Mouse (Mus musculus) kidney, adult 10 weeks (tissue): Measurements from ENCODE around the gene Mkrn3. TPM values are rescaled to one million over a fixed set of nuclear protein-coding genes. Genes with fewer than 3 reads are reported as not detected.

Experiments
- polyA plus RNA-seq: library from polyadenylated mRNA; stranded (reverse); fragments of 350-450 nt; fragmentation: Illumina TruSeq; extraction: RNeasy Lipid Tissue Mini Kit (QIAGEN cat#74804); gene quantifications from one replicate; pipeline ENCODE4 v1.2.3, GENCODE M21; 2014; ENCODE audit warnings: low read depth, low replicate concordance

The Mkrn3 gene
- polyA plus RNA-seq = 1.2 TPM

DNA sequence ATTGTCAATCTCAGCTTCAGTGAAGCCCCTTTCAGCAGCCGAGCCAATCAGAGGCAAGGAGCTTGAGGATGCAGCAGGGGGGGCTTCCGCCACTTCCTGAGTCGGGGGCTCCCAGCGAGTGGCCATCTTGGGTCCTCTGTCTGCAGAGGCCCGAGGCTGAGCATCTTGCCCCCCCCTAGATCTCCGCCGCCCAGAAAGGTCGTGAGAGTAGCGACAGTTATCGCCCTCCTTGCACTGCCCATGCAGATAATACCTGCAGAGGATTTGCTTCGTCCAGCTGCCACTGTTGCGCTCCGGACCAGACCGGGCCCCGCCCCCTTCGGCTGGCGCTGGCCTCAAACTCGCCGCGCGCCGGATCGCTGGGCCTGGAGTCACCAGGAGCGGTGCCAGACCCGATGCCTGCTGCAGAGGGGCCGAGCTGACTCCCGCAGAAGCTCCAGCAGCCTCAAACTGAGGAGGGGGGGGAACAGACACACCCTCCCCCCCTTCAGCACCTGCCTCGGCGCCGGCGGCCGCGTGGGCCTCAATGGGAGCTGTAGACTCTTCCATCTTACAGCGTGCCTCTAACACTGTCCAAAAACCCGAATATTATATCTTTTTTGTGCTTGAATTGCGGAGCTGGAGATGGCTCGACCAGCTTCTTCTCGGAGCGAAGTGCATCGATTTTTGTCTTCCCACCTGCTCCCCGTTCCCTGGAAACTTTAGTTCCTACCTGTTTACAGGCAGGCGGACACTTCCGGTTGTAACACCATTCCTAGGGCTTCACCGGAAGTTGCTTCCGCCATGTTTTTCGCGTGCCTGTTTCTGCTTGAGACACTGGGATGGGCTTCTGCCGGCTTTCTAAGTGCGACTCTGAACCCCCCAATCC is at the start of gene Mkrn3:
TSS of gene Mkrn3 (minus strand) at position 647 of the 868 bp plus-strand sequence.

GRCm38 (mm10) chr7:62463878-62464755 is 44.2 kb upstream of the Mkrn3 start, which contains the start of gene Peg12:
Gene Peg12, minus strand, starts transcription at chr7:62464510.

GRCm38 (mm10) chr7:62376510-62377304 is 43.2 kb downstream of the Mkrn3 start, which contains the start of gene Magel2:
Gene Magel2, plus strand, starts transcription at chr7:62377010.

Other genes with a start within 250 kb of the Mkrn3 start
- 0.61 TPM for gene Ndn, start 73.6 kb downstream of the Mkrn3 start, polyA plus RNA-seq
- not detected for gene Magel2, start 43.1 kb downstream of the Mkrn3 start, polyA plus RNA-seq
- gene Peg12, start 44.4 kb upstream of the Mkrn3 start, polyA plus RNA-seq = not detected